Mouse (Mus musculus) cerebellum, adult 9-11 months (tissue): ENCODE data around the gene Palld.

Experiments used
- DNase-seq: peaks from one replicate; pipeline ENCODE4 v3.0.0; 2022

Palld gene

GRCm38 (mm10) chr8:61771328-61771727 lies 131.2 kb downstream of the Palld start:
- DNase-seq: no peak

GRCm38 (mm10) chr8:61769340-61769879 lies 133.1 kb downstream of the Palld start:
- no peak for DNase-seq

- DNase-seq: no peak
Measured at GRCm38 (mm10) chr8:61760190-61760578, 142.3 kb downstream of the Palld start.

GRCm38 (mm10) chr8:61759327-61760189 lies 142.9 kb downstream of the Palld start:
- DNase-seq: no peak

GRCm38 (mm10) chr8:61758686-61759326 lies 143.7 kb downstream of the Palld start:
- no peak for DNase-seq

- no peak for DNase-seq
Measured at GRCm38 (mm10) chr8:61756971-61757965, 145.2 kb downstream of the Palld start.

- no peak for DNase-seq
Measured at GRCm38 (mm10) chr8:61755186-61755585, 147.3 kb downstream of the Palld start.

GRCm38 (mm10) chr8:61747070-61747469 lies 155.4 kb downstream of the Palld start:
- DNase-seq: no peak

- no peak for DNase-seq
Measured at GRCm38 (mm10) chr8:61745181-61745980, 157.1 kb downstream of the Palld start.

GRCm38 (mm10) chr8:61743764-61744562 lies 158.5 kb downstream of the Palld start:
- DNase-seq: no peak

- no peak for DNase-seq
Measured at GRCm38 (mm10) chr8:61737465-61737864, 165.0 kb downstream of the Palld start.

- no peak for DNase-seq
Measured at GRCm38 (mm10) chr8:61736739-61737243, 165.7 kb downstream of the Palld start.

- no peak for DNase-seq
Measured at GRCm38 (mm10) chr8:61736117-61736516, 166.4 kb downstream of the Palld start.

GRCm38 (mm10) chr8:61734164-61734563 lies 168.3 kb downstream of the Palld start:
- no peak for DNase-seq

- no peak for DNase-seq
Measured at GRCm38 (mm10) chr8:61732184-61732583, 170.3 kb downstream of the Palld start.

- no peak for DNase-seq
Measured at GRCm38 (mm10) chr8:61731306-61732088, 171.0 kb downstream of the Palld start.

GRCm38 (mm10) chr8:61730669-61731068 lies 171.8 kb downstream of the Palld start:
- no peak for DNase-seq

- no peak for DNase-seq
Measured at GRCm38 (mm10) chr8:61725306-61726017, 177.0 kb downstream of the Palld start.

- DNase-seq: no peak
Measured at GRCm38 (mm10) chr8:61722226-61722625, 180.3 kb downstream of the Palld start.
